In genomic region chr4:130140992-130141402, GRCm38 (mm10) we compare ENCODE assay signal across 12 mouse cellular contexts. TPM values are rescaled to one million over a fixed set of nuclear protein-coding genes. Genes with fewer than 3 reads are reported as not detected.
DNase-seq lines count a peak whose midpoint lies in the region; ATAC-seq and TF ChIP-seq lines count a peak whose summit lies in the region.
"Had no signal": no experiment of that assay in that cellular context is flagged by ENCODE, and none has a peak within 500 bp of the region (broad histone marks: within the 10 kb centered on the region; RNA-seq: fewer than 3 reads in every experiment).

No protein-coding gene starts in this region.

- TF ChIP-seq CTCF in gastrocnemius, adult 2 months (IDR thresholded peaks at IDR 0.05): no peak

- peaks cover 20% of the 10 kb centered on the region for H3K27me3 ChIP-seq in midbrain, embryonic 16.5 days (ENCODE audit: control insufficient read depth, insufficient read depth, low read depth, low read length)

- peaks cover 18% of the 10 kb centered on the region for H3K4me1 ChIP-seq in midbrain, embryonic 16.5 days (ENCODE audit: control insufficient read depth, insufficient read depth, low read length)

- 34% methylated on average over 9 of the region's 9 CpGs for WGBS in midbrain, embryonic 16.5 days

- H3K9ac ChIP-seq in midbrain, embryonic 16.5 days (ENCODE audit: low read depth, low read length): no peak overlapping the region
- H3K9ac ChIP-seq: lung, embryonic 14.5 days had no signal

- ATAC-seq in midbrain, embryonic 16.5 days: peak; percentile 29; the same call in 1 of the 2 replicates

- no peak overlapping the region for H3K4me2 ChIP-seq in midbrain, embryonic 16.5 days (ENCODE audit: low read length)
- H3K4me2 ChIP-seq: lung, embryonic 14.5 days had no signal

- no peaks in the 10 kb centered on the region for H3K9me3 ChIP-seq in midbrain, embryonic 16.5 days (replicated peaks; ENCODE audit: control insufficient read depth, low read length, poor library complexity, severe bottlenecking)

- no peaks in the 10 kb centered on the region for H3K36me3 ChIP-seq in midbrain, embryonic 16.5 days (ENCODE audit: control insufficient read depth, insufficient read depth, low read length)

- intact Hi-C loops in gastrocnemius, adult 2 months (cut with DNase I): no loop called here

- no peak overlapping the region for H3K4me3 ChIP-seq in midbrain, embryonic 16.5 days (ENCODE audit: low read depth, low read length)
- no peak overlapping the region for H3K4me3 ChIP-seq in gastrocnemius, adult 2 months

- H3K27ac ChIP-seq in midbrain, embryonic 16.5 days (ENCODE audit: low read length): 0 out of 2 replicates have a peak overlapping the region, but pooled peaks have one; percentile 24
- no peak overlapping the region for H3K27ac ChIP-seq in gastrocnemius, adult 2 months
- H3K27ac ChIP-seq: kidney, postnatal 0 days had no signal

- DNase-seq in Muller cell, postnatal 12 days (ENCODE audit: inconsistent ontology term): peak; percentile 40
- DNase-seq in frontal cortex, postnatal 36 days (ENCODE audit: low spot score in 2 of 2): peak; percentile 62 to 72
- DNase-seq in layer of hippocampus, postnatal 36 days: peak; percentile 47 to 51
- DNase-seq in gastrocnemius, adult 2 months: no peak
- DNase-seq in spleen, adult 12 weeks (ENCODE audit: low spot score): no peak
- DNase-seq in adrenal gland, postnatal 14 days: no peak
- DNase-seq in gastrocnemius, adult 18-20 months (ENCODE audit: low spot score): no peak
- DNase-seq: gastrocnemius, postnatal 25 days; lung, embryonic 14.5 days; thymus, adult 18-20 months had no signal

RNA-seq across cellular contexts. Expression of gene Hcrtr1, which starts 1.8 kb away (rescaled TPM):
- total RNA-seq in layer of hippocampus, postnatal 36 days (2021): 1 to 10 TPM; 2.7 to 3.1 TPM
- 3.9 and 6.6 TPM in 2 replicates for polyA plus RNA-seq in midbrain, embryonic 16.5 days (2015; fragmentation: Nextera tagmentation; extraction: Ambion mirVana)
- not detected for total RNA-seq in gastrocnemius, adult 2 months (2021)
- total RNA-seq in adrenal gland, postnatal 14 days (2021): 0.48 and 0.90 TPM in 2 replicates
- total RNA-seq in gastrocnemius, adult 18-20 months (2021): not detected
- total RNA-seq: gastrocnemius, postnatal 25 days had no signal

RNA-seq across cellular contexts. Expression of gene Tinagl1, which starts 33.9 kb away (rescaled TPM):
- 1 to 10 TPM; 6.2 to 9.9 TPM for total RNA-seq in layer of hippocampus, postnatal 36 days (2021)
- polyA plus RNA-seq in midbrain, embryonic 16.5 days (2015; fragmentation: Nextera tagmentation; extraction: Ambion mirVana): 4.3 and 4.6 TPM in 2 replicates
- 10 to 100 TPM; 18.7 to 45.2 TPM for total RNA-seq in gastrocnemius, adult 2 months (2021)
- total RNA-seq in adrenal gland, postnatal 14 days (2021): 131 and 156 TPM in 2 replicates
- 10 to 100 TPM; 27.5 to 40.5 TPM for total RNA-seq in gastrocnemius, adult 18-20 months (2021)

RNA-seq across cellular contexts. Expression of gene Pef1, which starts 38.6 kb away (rescaled TPM):
- total RNA-seq in layer of hippocampus, postnatal 36 days (2021): 10 to 100 TPM; 63.7 TPM
- 62.1 and 62.3 TPM in 2 replicates for polyA plus RNA-seq in midbrain, embryonic 16.5 days (2015; fragmentation: Nextera tagmentation; extraction: Ambion mirVana)
- 10 to 100 TPM; 37.3 to 37.5 TPM for total RNA-seq in gastrocnemius, adult 2 months (2021)
- 55.1 and 56.9 TPM in 2 replicates for total RNA-seq in adrenal gland, postnatal 14 days (2021)
- total RNA-seq in gastrocnemius, adult 18-20 months (2021): 10 to 100 TPM; 33.7 to 38.6 TPM

Comparison
In these comparisons a context has a peak if more than half of its experiments do, and no peak if none do; other contexts are left out.
1. DNase-seq: peak in Muller cell, postnatal 12 days (single experiment), frontal cortex, postnatal 36 days (2 of 2) and layer of hippocampus, postnatal 36 days (2 of 2); none in gastrocnemius, adult 2 months (single experiment), spleen, adult 12 weeks (single experiment), adrenal gland, postnatal 14 days (single experiment) and gastrocnemius, adult 18-20 months (single experiment).